Mouse (Mus musculus) neutrophil, adult 83 days (primary cell): ENCODE measurements around the gene Mfsd4b1. TPM values are rescaled to one million over a fixed set of nuclear protein-coding genes. Genes with fewer than 3 reads are reported as not detected.

ENCODE experiments used
- total RNA-seq, 2 experiments: library from RNA; stranded (reverse); gene quantifications; one replicate each; pipeline ENCODE4 v1.2.4; 2023

Gene Mfsd4b1
- total RNA-seq: not detected

GRCm38 (mm10) chr10:40024554-40025428 is at the start of gene Mfsd4b1:
Gene Mfsd4b1, minus strand, starts transcription at chr10:40025268.

GRCm38 (mm10) chr10:39986466-39986865 is 38.6 kb downstream of the Mfsd4b1 start, which contains the start of gene Mfsd4b5:
Gene Mfsd4b5, minus strand, starts transcription at chr10:39986646.

GRCm38 (mm10) chr10:39959761-39960440 is 65.2 kb downstream of the Mfsd4b1 start, which contains the start of gene Mfsd4b3:
Gene Mfsd4b3, minus strand, starts transcription at chr10:39960153.

Other genes with a start within 250 kb of the Mfsd4b1 start
- 1 to 10 TPM; 1.8 TPM for gene Mfsd4b4, start 126.0 kb downstream of the Mfsd4b1 start, total RNA-seq
- gene Mfsd4b2, start 98.3 kb downstream of the Mfsd4b1 start, total RNA-seq: under 1 TPM in 1 of 2 experiments, not detected in 1; 0.24 TPM
- gene Mfsd4b3, start 65.1 kb downstream of the Mfsd4b1 start, total RNA-seq: 1 to 10 TPM; 1.4 to 3.2 TPM
- gene Mfsd4b5, start 38.6 kb downstream of the Mfsd4b1 start, total RNA-seq: 1 to 10 TPM; 1.8 to 2.1 TPM
- 10 to 100 TPM; 26.1 to 35.7 TPM for gene Slc16a10, start 117.0 kb upstream of the Mfsd4b1 start, total RNA-seq
- gene Rpf2, start 221.8 kb upstream of the Mfsd4b1 start, total RNA-seq: 1 to 10 TPM; 7.5 to 8.3 TPM
- 10 to 100 TPM; 12.7 to 12.8 TPM for gene Gtf3c6, start 232.8 kb upstream of the Mfsd4b1 start, total RNA-seq